Mouse (Mus musculus): ENCODE measurements at regions not wholly inside any gene's neighbourhood (a gene's known extent, or its start where the extent isn't known, plus 50 kb on each side); places are given as distances from the start of the nearest gene placed in this dataset.

GRCm38 (mm10) chrX:21293666-21294065 lies 118.2 kb upstream of the Gm21876 start:
- peak in 1 of 2 experiments; percentile 13 for DNase-seq (ENCODE audit: low spot score in 2 of 2)

GRCm38 (mm10) chrX:21295460-21295859 lies 120.0 kb upstream of the Gm21876 start:
- DNase-seq (ENCODE audit: low spot score in 2 of 2), result no peak

- no peak for DNase-seq (ENCODE audit: low spot score in 2 of 2)
Measured at GRCm38 (mm10) chrX:21297349-21297748, 121.9 kb upstream of the Gm21876 start.

DNA sequence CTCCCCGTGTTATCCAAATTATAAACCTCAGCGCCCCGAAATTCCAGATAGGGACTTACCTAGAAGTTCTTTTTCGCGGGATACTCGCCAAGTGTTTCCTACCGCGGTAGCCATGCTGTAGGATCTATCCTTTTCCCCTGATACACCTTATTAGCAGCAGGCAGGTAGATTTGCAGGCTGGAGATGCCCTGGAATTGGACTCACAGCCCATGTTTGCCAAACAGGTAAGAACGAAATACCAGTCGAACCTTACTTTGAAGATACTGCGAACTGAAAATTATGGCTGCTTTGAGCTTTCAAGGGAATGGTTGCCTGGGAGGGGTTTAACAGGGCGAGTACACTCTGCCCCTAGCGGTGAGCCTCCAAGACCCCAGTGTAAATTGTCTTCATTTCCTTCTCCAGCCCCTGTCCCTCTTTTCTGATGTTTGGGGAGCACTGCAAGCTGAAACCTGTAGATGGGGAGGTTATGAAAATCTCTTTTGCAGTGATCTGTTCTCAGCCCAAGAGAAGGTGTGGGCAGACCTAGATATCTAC lies 149.8 kb upstream of the Agtr2 start:
- DNase-seq (ENCODE audit: low spot score in 2 of 2), result no peak

DNA sequence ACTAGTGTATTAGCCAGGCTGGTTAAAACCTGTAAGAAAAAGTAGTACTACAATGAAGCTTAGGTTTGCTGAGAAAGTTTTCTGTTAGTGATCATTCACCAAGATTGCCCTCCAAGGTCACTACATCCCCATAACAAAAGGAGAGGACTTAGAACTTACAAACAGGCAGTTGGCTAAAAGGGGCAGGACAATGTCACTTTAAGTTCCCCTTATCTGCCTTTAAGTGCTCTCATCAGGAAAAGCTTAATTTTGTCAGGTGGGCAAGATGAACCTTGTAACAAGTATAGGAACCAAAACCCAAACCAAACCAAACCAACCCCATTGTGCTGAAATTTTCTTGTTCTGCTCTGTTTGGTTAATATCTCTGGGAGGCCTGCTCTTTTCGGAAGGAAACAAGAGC lies 139.9 kb upstream of the Agtr2 start:
- DNase-seq (ENCODE audit: low spot score in 2 of 2), result no peak

GRCm38 (mm10) chrX:21350503-21350902 lies 133.8 kb upstream of the Agtr2 start:
- no peak for DNase-seq (ENCODE audit: low spot score in 2 of 2)

DNA sequence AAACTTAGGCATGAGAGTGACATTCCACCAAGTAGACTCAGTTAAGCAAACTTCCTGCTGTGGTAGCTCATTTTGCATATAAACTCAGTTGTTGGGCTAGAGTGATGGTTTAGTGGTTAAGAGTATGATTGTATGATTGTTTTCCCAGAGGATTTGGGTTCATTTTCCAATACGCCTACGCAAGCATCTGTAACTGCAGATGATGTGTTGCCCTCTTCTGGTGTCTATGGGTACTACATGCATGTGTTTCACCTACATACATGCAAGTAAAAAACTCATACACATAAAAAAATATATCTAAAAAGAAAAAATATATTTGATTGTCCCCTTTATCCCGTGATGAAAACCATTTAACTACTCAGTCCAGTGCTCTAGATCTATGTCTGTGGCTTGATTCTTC lies 132.0 kb upstream of the Agtr2 start:
- no peak for DNase-seq (ENCODE audit: low spot score in 2 of 2)

DNA sequence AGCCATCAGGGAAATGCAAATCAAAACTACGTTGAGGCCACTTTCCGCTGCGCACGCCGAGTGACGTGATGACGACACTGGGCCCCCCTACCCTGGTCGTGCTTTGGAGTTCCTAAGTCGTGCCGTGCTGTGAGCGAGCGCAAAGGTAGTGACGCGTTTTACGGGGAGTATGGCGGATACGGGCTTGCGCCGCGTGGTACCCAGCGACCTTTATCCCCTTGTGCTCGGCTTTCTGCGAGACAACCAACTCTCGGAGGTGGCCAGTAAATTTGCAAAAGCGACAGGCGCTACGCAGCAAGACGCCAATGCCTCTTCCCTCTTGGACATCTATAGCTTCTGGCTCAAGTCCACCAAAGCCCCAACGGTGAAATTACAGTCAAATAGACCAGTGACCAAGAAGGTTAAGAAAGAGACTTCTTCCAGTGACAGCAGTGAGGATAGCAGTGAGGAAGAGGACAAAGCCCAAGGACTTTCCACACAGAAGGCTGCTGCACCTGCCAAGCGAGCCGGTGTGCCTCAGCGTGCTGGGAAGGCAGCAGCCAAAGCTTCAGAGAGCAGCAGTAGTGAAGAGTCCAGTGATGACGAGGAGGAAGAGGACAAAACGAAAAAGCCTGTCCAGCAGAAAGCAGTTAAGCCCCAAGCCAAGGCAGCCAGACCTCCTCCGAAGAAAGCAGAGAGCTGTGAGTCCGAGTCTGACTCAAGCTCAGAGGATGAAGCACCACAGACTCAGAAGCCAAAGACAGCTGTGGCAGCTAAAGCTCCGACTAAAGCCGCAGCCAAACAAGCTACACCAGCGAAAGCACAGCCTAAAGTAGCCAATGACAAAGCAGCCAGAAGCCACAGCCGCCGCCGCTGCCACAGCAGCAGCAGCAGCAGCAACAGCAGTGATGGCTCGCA lies 123.3 kb upstream of the Agtr2 start:
- DNase-seq (ENCODE audit: low spot score in 2 of 2), result no peak

- DNase-seq (ENCODE audit: low spot score in 2 of 2), result no peak
Measured at GRCm38 (mm10) chrX:21385221-21385620, 99.1 kb upstream of the Agtr2 start.

DNA sequence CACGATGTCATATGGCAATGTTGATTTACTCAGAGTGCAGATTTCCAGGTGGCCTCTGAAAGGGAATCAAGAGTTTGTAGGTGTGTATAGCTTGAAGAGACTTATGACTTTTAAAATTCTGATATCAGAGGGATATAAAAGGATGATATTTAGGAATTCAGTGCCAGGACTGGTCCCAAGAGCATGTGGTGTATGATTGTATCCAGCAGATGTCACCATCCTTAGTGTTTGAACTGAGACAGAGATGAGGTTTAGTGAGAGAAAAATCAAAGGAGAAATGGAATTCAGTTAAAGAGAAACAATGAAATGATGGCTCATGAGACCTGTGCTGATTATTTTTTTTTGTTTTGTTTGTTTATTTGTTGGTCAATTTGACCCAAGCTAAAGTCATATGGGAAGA lies 94.4 kb upstream of the Agtr2 start:
- DNase-seq (ENCODE audit: low spot score in 2 of 2), result no peak

DNA sequence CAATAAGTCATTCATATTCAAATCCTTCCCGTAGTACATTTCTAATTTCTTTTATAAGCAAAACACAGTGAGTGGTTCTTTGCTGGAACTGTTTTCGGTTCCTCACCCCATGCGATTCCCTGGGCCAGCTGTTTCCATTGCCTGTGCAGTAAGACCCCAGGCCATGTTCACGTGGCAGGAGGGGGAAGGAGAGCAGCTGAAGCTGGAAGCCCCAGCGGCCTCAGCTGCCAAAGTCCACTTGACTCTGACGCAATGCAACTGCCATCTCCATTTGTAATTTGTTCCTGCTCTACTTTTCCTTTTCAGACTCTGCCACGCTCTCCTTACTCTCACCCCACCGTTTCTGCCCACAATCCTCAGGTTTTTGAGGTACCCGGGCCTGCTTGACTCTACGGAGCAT lies 91.1 kb upstream of the Agtr2 start:
- no peak for DNase-seq (ENCODE audit: low spot score in 2 of 2)

- no peak for DNase-seq (ENCODE audit: low spot score in 2 of 2)
Measured at GRCm38 (mm10) chrX:21424797-21425196, 59.5 kb upstream of the Agtr2 start.

DNA sequence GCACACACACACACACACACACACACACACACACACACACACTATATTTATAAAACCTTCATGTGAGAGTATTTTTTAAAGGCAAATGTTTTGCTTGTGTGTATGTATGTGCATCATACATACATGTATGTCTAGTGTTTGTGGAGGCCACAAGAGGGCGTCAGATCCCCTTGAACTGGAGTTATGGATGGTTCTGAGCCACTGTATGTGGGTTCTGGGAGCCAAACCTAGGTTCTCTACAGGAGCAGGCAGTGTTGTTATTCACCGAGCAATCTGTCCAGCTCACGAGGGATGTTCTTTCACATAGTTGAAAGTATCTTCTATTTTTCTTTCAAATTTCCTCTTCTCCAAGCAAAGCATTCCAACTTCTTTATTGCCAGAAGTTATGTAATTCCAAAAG lies 56.3 kb upstream of the Agtr2 start:
- DNase-seq (ENCODE audit: low spot score in 2 of 2), result no peak

DNA sequence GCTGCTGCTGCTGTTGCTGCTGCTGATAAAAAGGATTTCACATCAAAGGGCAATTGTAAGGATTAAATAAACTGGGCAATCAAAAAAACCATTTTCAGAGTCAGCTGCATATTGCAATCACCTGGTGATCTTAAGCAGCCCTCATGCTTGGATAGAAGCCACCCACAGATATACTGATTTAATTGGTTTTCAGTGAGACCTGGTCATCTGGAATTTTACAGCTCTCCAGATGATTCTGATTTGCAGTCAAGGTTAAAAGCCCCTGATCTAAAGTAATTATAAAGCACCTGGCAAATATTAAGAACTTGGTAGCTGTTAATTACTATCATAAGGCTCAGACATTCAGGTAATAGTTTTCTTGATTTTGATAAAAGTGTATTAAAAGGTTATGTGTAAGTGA lies 50.8 kb upstream of the Agtr2 start:
- DNase-seq (ENCODE audit: low spot score in 2 of 2), result no peak
